ENCODE assay signal across 25 mouse cellular contexts in the genomic region with DNA sequence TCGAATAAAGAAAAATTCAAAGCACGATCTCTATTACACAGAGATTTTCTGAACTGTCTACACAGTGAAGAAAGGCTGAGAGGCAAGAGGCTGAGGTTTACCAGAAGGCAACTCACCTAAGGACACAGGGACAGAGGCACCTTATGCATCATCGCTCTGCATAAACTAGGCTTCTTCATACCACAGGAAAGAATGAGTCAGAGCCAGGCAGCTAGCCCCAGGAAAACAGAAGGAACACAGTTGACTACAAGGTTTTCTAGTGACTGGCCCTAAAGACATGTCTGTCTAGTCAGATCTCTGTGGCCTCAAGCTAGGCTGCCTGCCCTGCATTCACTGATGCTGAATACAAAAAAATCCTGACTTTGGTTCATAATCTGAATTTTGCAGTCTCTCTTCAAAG.
DNase-seq lines count a peak whose midpoint lies in the region; ATAC-seq and TF ChIP-seq lines count a peak whose summit lies in the region.
"Had no signal": no experiment of that assay in that cellular context is flagged by ENCODE, and none has a peak within 500 bp of the region (broad histone marks: within the 10 kb centered on the region; RNA-seq: fewer than 3 reads in every experiment).

No protein-coding gene starts in this region.

- peak; percentile 41 for DNase-seq in 3134 (ENCODE audit: extremely low read depth, insufficient read length, low spot score)
- peak; percentile 70 for DNase-seq in 3T3-L1 (ENCODE audit: low read depth, low spot score)
- peak; percentile 81 for DNase-seq in Muller cell, postnatal 12 days (ENCODE audit: inconsistent ontology term)
- DNase-seq in Patski (ENCODE audit: low read depth, low spot score): no peak
- DNase-seq in ovary, postnatal 36 days (ENCODE audit: low spot score): no peak
- no peak for DNase-seq in forebrain, embryonic 10.5 days (ENCODE audit: extremely low spot score, low spot score)
- no peak for DNase-seq in embryo, embryonic 10 days (ENCODE audit: low spot score)
- DNase-seq: adrenal gland, adult 2 months; adrenal gland, postnatal 10 days; adrenal gland, postnatal 25 days; B cell, adult 2 months; cerebellum, adult 11 months; cerebellum, adult 18-20 months; cerebellum, adult 8-10 months; cerebellum, adult 9-11 months; cerebellum, postnatal 14 days; cerebellum, postnatal 36 days; forebrain, postnatal 0 days had no signal

- no peaks in the 10 kb centered on the region for H3K36me3 ChIP-seq in forebrain, embryonic 10.5 days (replicated peaks)
- H3K36me3 ChIP-seq: embryonic facial prominence, embryonic 10.5 days; embryonic facial prominence, embryonic 12.5 days; forebrain, embryonic 12.5 days; forebrain, embryonic 15.5 days; G1E had no signal

- peak; percentile 99 for ATAC-seq in Patski
- ATAC-seq: CD4-positive, CD25-positive, alpha-beta regulatory T cell, adult 4 months; forebrain, embryonic 15.5 days; forebrain, postnatal 0 days had no signal

- CTCF ChIA-PET in Patski (lab: Charles Lee): interaction anchor here (1.5 kb wide), 1 partner anchor 8 kb away, joined by 4 read pairs; no protein-coding TSS in a partner anchor

- peaks cover 9% of the 10 kb centered on the region for H3K4me1 ChIP-seq in forebrain, embryonic 10.5 days
- H3K4me1 ChIP-seq: embryonic facial prominence, embryonic 12.5 days; forebrain, embryonic 15.5 days had no signal

- POLR2A ChIA-PET in Patski (lab: Charles Lee): no interaction called here

- in situ Hi-C loops in Patski (cut with MboI; ENCODE audit: low pct_unique_long_range_greater_than_20kb): no loop called here

- no peak overlapping the region for H3K27ac ChIP-seq in forebrain, embryonic 10.5 days
- H3K27ac ChIP-seq: embryonic facial prominence, embryonic 10.5 days; embryonic facial prominence, embryonic 12.5 days; forebrain, embryonic 12.5 days; forebrain, embryonic 15.5 days had no signal

- no peaks in the 10 kb centered on the region for H3K27me3 ChIP-seq in Patski
- no peaks in the 10 kb centered on the region for H3K27me3 ChIP-seq in forebrain, embryonic 10.5 days (ENCODE audit: poor library complexity, severe bottlenecking)
- H3K27me3 ChIP-seq: CH12.LX; embryonic facial prominence, embryonic 12.5 days; forebrain, embryonic 12.5 days; forebrain, embryonic 15.5 days had no signal

- H3K9me3 ChIP-seq in forebrain, embryonic 10.5 days: no peaks in the 10 kb centered on the region
- H3K9me3 ChIP-seq: embryonic facial prominence, embryonic 10.5 days; embryonic facial prominence, embryonic 12.5 days; forebrain, embryonic 12.5 days; forebrain, embryonic 15.5 days had no signal

- TF ChIP-seq CTCF in Patski (IDR thresholded peaks at IDR 0.05): no peak

- 97% methylated on average over 3 of the region's 3 CpGs for WGBS in forebrain, embryonic 10.5 days

- no peak overlapping the region for H3K4me3 ChIP-seq in forebrain, embryonic 10.5 days
- H3K4me3 ChIP-seq: embryonic facial prominence, embryonic 10.5 days; embryonic facial prominence, embryonic 12.5 days; forebrain, embryonic 12.5 days; forebrain, embryonic 15.5 days had no signal

Comparison
In these comparisons a context has a peak if more than half of its experiments do, and no peak if none do; other contexts are left out.
1. DNase-seq: peak in 3134 (single experiment), 3T3-L1 (single experiment) and Muller cell, postnatal 12 days (single experiment); none in Patski (single experiment), ovary, postnatal 36 days (single experiment), forebrain, embryonic 10.5 days (single experiment) and embryo, embryonic 10 days (single experiment).